Mouse (Mus musculus) heart, embryonic 11.5 days (tissue): Measurements from ENCODE around the gene Tapt1. TPM values are rescaled to one million over a fixed set of nuclear protein-coding genes. Genes with fewer than 3 reads are reported as not detected.

Experiments used
- ATAC-seq: fragments of 200-750 bp; cut with Nextera tagmentation; replicated peaks from 2 replicates; pipeline ENCODE4 v1.8.0; 2017; ENCODE audit warnings: moderate library complexity; ENCODE audit not compliant: insufficient number of reproducible peaks, low FRiP score, low TSS enrichment
- H3K27ac ChIP-seq: fragments of 300-500 bp; sonication (generic); 2 replicates; pipeline ENCODE4 v1.5.1; 2014; ENCODE audit warnings: mild to moderate bottlenecking, low read depth, low read length
- H3K27me3 ChIP-seq: fragments of 300-500 bp; sonication (generic); 2 replicates; pipeline ENCODE4 v1.6.1; 2014; ENCODE audit warnings: mild to moderate bottlenecking, low read length, mixed read lengths; ENCODE audit not compliant: control insufficient read depth, insufficient read depth
- H3K36me3 ChIP-seq: fragments of 300-500 bp; sonication (generic); 2 replicates; pipeline ENCODE4 v1.6.1; 2014; ENCODE audit warnings: mild to moderate bottlenecking, low read length, moderate library complexity, mixed read lengths; ENCODE audit not compliant: control insufficient read depth, insufficient read depth
- H3K4me1 ChIP-seq: fragments of 300-500 bp; sonication (generic); 2 replicates; pipeline ENCODE4 v1.6.1; 2014; ENCODE audit warnings: low read length; ENCODE audit not compliant: control insufficient read depth, insufficient read depth
- H3K4me2 ChIP-seq: fragments of 300-500 bp; sonication (generic); 2 replicates; pipeline ENCODE4 v1.6.1; 2014; ENCODE audit warnings: mild to moderate bottlenecking, moderate library complexity
- H3K4me3 ChIP-seq: fragments of 300-500 bp; sonication (generic); 2 replicates; pipeline ENCODE4 v1.5.1; 2014; ENCODE audit warnings: low read depth, low read length
- H3K9ac ChIP-seq: fragments of 300-500 bp; sonication (generic); 2 replicates; pipeline ENCODE4 v1.6.1; 2014; ENCODE audit warnings: mild to moderate bottlenecking, low read depth, low read length, moderate library complexity
- H3K9me3 ChIP-seq: fragments of 300-500 bp; sonication (generic); replicated peaks from 2 replicates; pipeline ENCODE4 v1.6.1; 2016; ENCODE audit warnings: low read length; ENCODE audit not compliant: control insufficient read depth
- WGBS: fragments of 180-500 bp; shearing (Covaris S2); extraction: QIAGEN DNeasy Blood & Tissue Kit; methylation state at CpG from one replicate; pipeline ENCODE4 v1.1.7; 2014; ENCODE audit not compliant: insufficient replicate concordance; 5-methylcytosine and 5-hydroxymethylcytosine counted together
- polyA plus RNA-seq: library from polyadenylated mRNA; unstranded; fragments of >200 nt; fragmentation: Nextera tagmentation; extraction: Ambion mirVana; gene quantifications from 2 replicates; pipeline ENCODE4 v1.2.1, GENCODE M21; 2014

Gene Tapt1
- polyA plus RNA-seq, 1 experiment from 2014 or later: 23.8 TPM

GRCm38 (mm10) chr5:44217041-44217684 is 9.3 kb downstream of the Tapt1 start:
- 83% methylated on average over 8 of the region's 8 CpGs for WGBS
- H3K27me3 ChIP-seq: no peaks in the 10 kb centered on the region
- H3K9ac ChIP-seq: no peak overlapping the region
- no peak overlapping the region for H3K4me2 ChIP-seq
- no peaks in the 10 kb centered on the region for H3K9me3 ChIP-seq
- ATAC-seq: no peak
- H3K4me1 ChIP-seq: no peaks in the 10 kb centered on the region
- H3K27ac ChIP-seq: no peak overlapping the region
- no peaks in the 10 kb centered on the region for H3K36me3 ChIP-seq
- no peak overlapping the region for H3K4me3 ChIP-seq

GRCm38 (mm10) chr5:44215118-44215517 is 11.3 kb downstream of the Tapt1 start:
- no peaks in the 10 kb centered on the region for H3K36me3 ChIP-seq
- no peak overlapping the region for H3K9ac ChIP-seq
- no peak overlapping the region for H3K27ac ChIP-seq
- no peaks in the 10 kb centered on the region for H3K9me3 ChIP-seq
- H3K4me1 ChIP-seq: no peaks in the 10 kb centered on the region
- ATAC-seq: no peak
- H3K4me2 ChIP-seq: no peak overlapping the region
- no peaks in the 10 kb centered on the region for H3K27me3 ChIP-seq
- no peak overlapping the region for H3K4me3 ChIP-seq

- no peak for ATAC-seq
These were observed 12.4 kb downstream of the Tapt1 start for GRCm38 (mm10) chr5:44214025-44214424.

GRCm38 (mm10) chr5:44213391-44213790 is 13.0 kb downstream of the Tapt1 start:
- WGBS: 92% methylated on average over 5 of the region's 5 CpGs
- Histone ChIP-seq H3K36me3 (no peaks in the 10 kb centered on the region), H3K9me3 (no peaks in the 10 kb centered on the region), H3K27me3 (no peaks in the 10 kb centered on the region), H3K4me3 (no peak overlapping the region), H3K4me1 (no peaks in the 10 kb centered on the region), H3K4me2 (no peak overlapping the region), H3K9ac (no peak overlapping the region), H3K27ac (no peak overlapping the region)
- ATAC-seq: no peak

More at GRCm38 (mm10) chr5:44214025-44214424, 12.4 kb downstream of the Tapt1 start:
- H3K9me3 ChIP-seq: no peaks in the 10 kb centered on the region
- no peak overlapping the region for H3K4me2 ChIP-seq
- no peak overlapping the region for H3K9ac ChIP-seq
- whole genome bisulfite sequencing: 60% methylated on average over 2 of the region's 2 CpGs
- no peaks in the 10 kb centered on the region for H3K4me1 ChIP-seq
- H3K27ac ChIP-seq: no peak overlapping the region
- no peaks in the 10 kb centered on the region for H3K36me3 ChIP-seq
- H3K4me3 ChIP-seq: no peak overlapping the region
- no peaks in the 10 kb centered on the region for H3K27me3 ChIP-seq

- H3K9ac ChIP-seq: no peak overlapping the region
- ATAC-seq: no peak
- no peaks in the 10 kb centered on the region for H3K36me3 ChIP-seq
- no peak overlapping the region for H3K4me2 ChIP-seq
- no peak overlapping the region for H3K4me3 ChIP-seq
- H3K27ac ChIP-seq: no peak overlapping the region
- no peaks in the 10 kb centered on the region for H3K27me3 ChIP-seq
- H3K4me1 ChIP-seq: no peaks in the 10 kb centered on the region
- no peaks in the 10 kb centered on the region for H3K9me3 ChIP-seq
- 89% methylated on average over 6 of the region's 6 CpGs for WGBS
These were observed 14.5 kb downstream of the Tapt1 start for GRCm38 (mm10) chr5:44211818-44212465.

- Histone ChIP-seq H3K4me2 (no peak overlapping the region), H3K4me1 (no peaks in the 10 kb centered on the region), H3K4me3 (no peak overlapping the region), H3K27ac (no peak overlapping the region), H3K9me3 (no peaks in the 10 kb centered on the region), H3K27me3 (no peaks in the 10 kb centered on the region), H3K36me3 (no peaks in the 10 kb centered on the region; the same call in 1 of the 2 replicates), H3K9ac (no peak overlapping the region)
- WGBS: 75% methylated on average over 4 of the region's 4 CpGs
- ATAC-seq: no peak
These were observed 19.1 kb downstream of the Tapt1 start for GRCm38 (mm10) chr5:44207286-44207685.

- no peak overlapping the region for H3K9ac ChIP-seq
- ATAC-seq: no peak
These were observed 19.8 kb downstream of the Tapt1 start for GRCm38 (mm10) chr5:44206651-44207050.

GRCm38 (mm10) chr5:44203410-44203809 is 23.0 kb downstream of the Tapt1 start:
- no peak for ATAC-seq
- no peak overlapping the region for H3K4me3 ChIP-seq
- H3K4me2 ChIP-seq: no peak overlapping the region
- 71% methylated on average over 1 of the region's 1 CpGs for WGBS
- H3K4me1 ChIP-seq: no peaks in the 10 kb centered on the region
- no peaks in the 10 kb centered on the region; the same call in 1 of the 2 replicates for H3K36me3 ChIP-seq
- no peaks in the 10 kb centered on the region for H3K9me3 ChIP-seq
- H3K9ac ChIP-seq: no peak overlapping the region
- H3K27ac ChIP-seq: no peak overlapping the region
- H3K27me3 ChIP-seq: no peaks in the 10 kb centered on the region

More at GRCm38 (mm10) chr5:44206651-44207050, 19.8 kb downstream of the Tapt1 start:
- Histone ChIP-seq H3K4me3 (no peak overlapping the region), H3K4me1 (no peaks in the 10 kb centered on the region), H3K9me3 (no peaks in the 10 kb centered on the region), H3K4me2 (no peak overlapping the region), H3K36me3 (no peaks in the 10 kb centered on the region; the same call in 1 of the 2 replicates), H3K27ac (no peak overlapping the region), H3K27me3 (no peaks in the 10 kb centered on the region)
- WGBS: 83% methylated on average over 5 of the region's 5 CpGs

GRCm38 (mm10) chr5:44201665-44202064 is 24.8 kb downstream of the Tapt1 start:
- ATAC-seq: no peak
- Histone ChIP-seq H3K27me3 (no peaks in the 10 kb centered on the region), H3K4me2 (no peak overlapping the region), H3K27ac (no peak overlapping the region), H3K4me1 (no peaks in the 10 kb centered on the region), H3K4me3 (no peak overlapping the region), H3K9me3 (no peaks in the 10 kb centered on the region), H3K9ac (no peak overlapping the region), H3K36me3 (no peaks in the 10 kb centered on the region; the same call in 1 of the 2 replicates)
